Mouse (Mus musculus) neural tube, embryonic 11.5 days (tissue): ENCODE data around the gene Nr2f1. TPM values are rescaled to one million over a fixed set of nuclear protein-coding genes. Genes with fewer than 3 reads are reported as not detected.

Experiments used
- ATAC-seq: fragments of 200-750 bp; cut with Nextera tagmentation; 2 replicates; pipeline ENCODE4 v1.8.0; 2017; ENCODE audit warnings: moderate number of reproducible peaks, mild to moderate bottlenecking, moderate TSS enrichment, moderate library complexity; ENCODE audit not compliant: insufficient read depth, low FRiP score, low TSS enrichment
- DNase-seq: peaks from one replicate; pipeline ENCODE4 v3.0.0-alpha.2; 2015; ENCODE audit warnings: low spot score
- H3K27ac ChIP-seq: fragments of 300-500 bp; sonication (generic); 2 replicates; pipeline ENCODE4 v1.5.1; 2014; ENCODE audit warnings: low read depth, mild to moderate bottlenecking, low read length
- H3K27me3 ChIP-seq: fragments of 300-500 bp; sonication (generic); 2 replicates; pipeline ENCODE4 v1.6.1; 2014; ENCODE audit warnings: mild to moderate bottlenecking, low read length, mixed read lengths; ENCODE audit not compliant: control insufficient read depth, insufficient read depth
- H3K36me3 ChIP-seq: fragments of 300-500 bp; sonication (generic); 2 replicates; pipeline ENCODE4 v1.6.1; 2014; ENCODE audit warnings: mild to moderate bottlenecking, low read length, moderate library complexity, mixed read lengths; ENCODE audit not compliant: control insufficient read depth, insufficient read depth
- H3K4me1 ChIP-seq: fragments of 300-500 bp; sonication (generic); 2 replicates; pipeline ENCODE4 v1.6.1; 2014; ENCODE audit warnings: low read length, mixed read lengths; ENCODE audit not compliant: control insufficient read depth, insufficient read depth
- H3K4me2 ChIP-seq: fragments of 300-500 bp; sonication (generic); 2 replicates; pipeline ENCODE4 v1.6.1; 2014; ENCODE audit warnings: low read depth, mild to moderate bottlenecking, moderate library complexity
- H3K4me3 ChIP-seq: fragments of 300-500 bp; sonication (generic); 2 replicates; pipeline ENCODE4 v1.5.1; 2014; ENCODE audit warnings: low read depth, low read length
- H3K9ac ChIP-seq: fragments of 300-500 bp; sonication (generic); 2 replicates; pipeline ENCODE4 v1.6.1; 2014; ENCODE audit warnings: mild to moderate bottlenecking, low read length
- H3K9me3 ChIP-seq: fragments of 300-500 bp; sonication (generic); 2 replicates; pipeline ENCODE4 v1.6.1; 2016; ENCODE audit warnings: low read length; ENCODE audit not compliant: control insufficient read depth
- WGBS: fragments of 180-500 bp; shearing (Covaris S2); extraction: QIAGEN DNeasy Blood & Tissue Kit; methylation state at CpG from one replicate; pipeline ENCODE4 v1.1.7; 2014; 5-methylcytosine and 5-hydroxymethylcytosine counted together
- polyA plus RNA-seq: library from polyadenylated mRNA; unstranded; fragments of >200 nt; fragmentation: Nextera tagmentation; extraction: Ambion mirVana; gene quantifications from 2 replicates; pipeline ENCODE4 v1.2.1, GENCODE M21; 2014

The Nr2f1 gene
- polyA plus RNA-seq, 1 experiment from 2014 or later: 61.2 TPM

GRCm38 (mm10) chr13:78179312-78180097, 20.1 kb downstream of the Nr2f1 start:
- Histone ChIP-seq H3K4me1 (peaks cover 22% of the 10 kb centered on the region), H3K9ac (peak overlapping the region; percentile 74), H3K9me3 (no peaks in the 10 kb centered on the region), H3K27ac (peak overlapping the region; percentile 75), H3K27me3 (peaks cover 15% of the 10 kb centered on the region), H3K36me3 (no peaks in the 10 kb centered on the region), H3K4me3 (peak overlapping the region; percentile 41), H3K4me2 (peak overlapping the region; percentile 67)
- under 1% methylated on average over 38 of the region's 38 CpGs for WGBS
- ATAC-seq: peak; percentile 51
- DNase-seq: peak; percentile 79

- DNase-seq: no peak
- no peak for ATAC-seq
- H3K9me3 ChIP-seq: no peaks in the 10 kb centered on the region
- peaks cover 18% of the 10 kb centered on the region for H3K4me1 ChIP-seq
- peak overlapping the region; percentile 67 for H3K4me2 ChIP-seq
- H3K27ac ChIP-seq: peak overlapping the region; percentile 75; the same call in 1 of the 2 replicates
- H3K4me3 ChIP-seq: peak overlapping the region; percentile 41; the same call in 1 of the 2 replicates
- H3K36me3 ChIP-seq: no peaks in the 10 kb centered on the region
- H3K27me3 ChIP-seq: peaks cover 23% of the 10 kb centered on the region
- peak overlapping the region; percentile 74; the same call in 1 of the 2 replicates for H3K9ac ChIP-seq
- 4% methylated on average over 5 of the region's 5 CpGs for WGBS
Measured at GRCm38 (mm10) chr13:78178771-78179170, 20.8 kb downstream of the Nr2f1 start.

- no peak overlapping the region for H3K9ac ChIP-seq
- no peak for ATAC-seq
- H3K9me3 ChIP-seq: no peaks in the 10 kb centered on the region
- no peak overlapping the region for H3K27ac ChIP-seq
- no peak overlapping the region for H3K4me3 ChIP-seq
- H3K4me2 ChIP-seq: peak overlapping the region; percentile 16; the same call in 1 of the 2 replicates
- peaks cover 28% of the 10 kb centered on the region for H3K27me3 ChIP-seq
- H3K4me1 ChIP-seq: peaks cover 18% of the 10 kb centered on the region
- no peak for DNase-seq
- 10% methylated on average over 1 of the region's 1 CpGs for WGBS
- H3K36me3 ChIP-seq: no peaks in the 10 kb centered on the region
Measured at GRCm38 (mm10) chr13:78178021-78178420, 21.5 kb downstream of the Nr2f1 start.

GRCm38 (mm10) chr13:78177381-78177950, 22.1 kb downstream of the Nr2f1 start:
- Histone ChIP-seq H3K27me3 (peaks cover 33% of the 10 kb centered on the region), H3K4me1 (peaks cover 18% of the 10 kb centered on the region), H3K36me3 (no peaks in the 10 kb centered on the region), H3K4me3 (no peak overlapping the region), H3K9me3 (no peaks in the 10 kb centered on the region), H3K27ac (no peak overlapping the region), H3K4me2 (no peak overlapping the region), H3K9ac (no peak overlapping the region)
- DNase-seq: peak; percentile 47
- peak; percentile 9; the same call in 1 of the 2 replicates for ATAC-seq
- WGBS: 4% methylated on average over 5 of the region's 5 CpGs

- WGBS: 3% methylated on average over 8 of the region's 8 CpGs
- Histone ChIP-seq H3K4me1 (peaks cover 22% of the 10 kb centered on the region), H3K4me2 (no peak overlapping the region), H3K36me3 (no peaks in the 10 kb centered on the region), H3K9me3 (no peaks in the 10 kb centered on the region), H3K27ac (no peak overlapping the region), H3K27me3 (peaks cover 47% of the 10 kb centered on the region), H3K4me3 (no peak overlapping the region), H3K9ac (no peak overlapping the region)
- ATAC-seq (no peak), DNase-seq (peak; percentile 46)
Measured at GRCm38 (mm10) chr13:78175821-78176380, 23.7 kb downstream of the Nr2f1 start.

- WGBS: 20% methylated on average over 1 of the region's 1 CpGs
- Histone ChIP-seq H3K9me3 (no peaks in the 10 kb centered on the region), H3K36me3 (no peaks in the 10 kb centered on the region), H3K4me2 (no peak overlapping the region), H3K27me3 (peaks cover 50% of the 10 kb centered on the region), H3K27ac (no peak overlapping the region), H3K9ac (no peak overlapping the region), H3K4me1 (peaks cover 17% of the 10 kb centered on the region), H3K4me3 (no peak overlapping the region)
- ATAC-seq: no peak
- DNase-seq: no peak
Measured at GRCm38 (mm10) chr13:78174891-78175290, 24.7 kb downstream of the Nr2f1 start.

GRCm38 (mm10) chr13:78174191-78174590, 25.4 kb downstream of the Nr2f1 start:
- Histone ChIP-seq H3K4me3 (no peak overlapping the region), H3K4me2 (no peak overlapping the region), H3K27ac (no peak overlapping the region)

GRCm38 (mm10) chr13:78172861-78173260, 26.7 kb downstream of the Nr2f1 start:
- WGBS: 6% methylated on average over 3 of the region's 3 CpGs
- H3K4me1 ChIP-seq: peaks cover 6% of the 10 kb centered on the region
- no peak overlapping the region for H3K4me2 ChIP-seq
- H3K27me3 ChIP-seq: peaks cover 47% of the 10 kb centered on the region
- no peak overlapping the region for H3K27ac ChIP-seq
- no peaks in the 10 kb centered on the region for H3K36me3 ChIP-seq
- no peaks in the 10 kb centered on the region for H3K9me3 ChIP-seq
- no peak overlapping the region for H3K9ac ChIP-seq
- H3K4me3 ChIP-seq: no peak overlapping the region
- DNase-seq (no peak), ATAC-seq (no peak)

More at GRCm38 (mm10) chr13:78174191-78174590, 25.4 kb downstream of the Nr2f1 start:
- Histone ChIP-seq H3K27me3 (peaks cover 47% of the 10 kb centered on the region), H3K4me1 (peaks cover 12% of the 10 kb centered on the region), H3K36me3 (no peaks in the 10 kb centered on the region), H3K9me3 (no peaks in the 10 kb centered on the region), H3K9ac (no peak overlapping the region)
- ATAC-seq (no peak), DNase-seq (no peak)
- 10% methylated on average over 3 of the region's 3 CpGs for WGBS
